In genomic region chr4:107570329-107571014, GRCm38 (mm10) we compare ENCODE assay signal across 12 mouse cellular contexts.
DNase-seq lines count a peak whose midpoint lies in the region; ATAC-seq and TF ChIP-seq lines count a peak whose summit lies in the region.
"Had no signal": no experiment of that assay in that cellular context is flagged by ENCODE, and none has a peak within 500 bp of the region (broad histone marks: within the 10 kb centered on the region; RNA-seq: fewer than 3 reads in every experiment).

No protein-coding gene starts in this region.

- no peak for TF ChIP-seq CTCF in kidney, adult 2 months (conservative IDR thresholded peaks at IDR 0.05; ENCODE audit: insufficient read depth, insufficient read length, low read depth, low read length)

- intact Hi-C loops in left cerebral cortex, postnatal 14 days (cut with DNase I), result no loop called here

- ATAC-seq in neural tube, embryonic 13.5 days (ENCODE audit: low read depth), result peak; percentile 29; the same call in 1 of the 2 replicates
- ATAC-seq: Patski had no signal

- no peaks in the 10 kb centered on the region for H3K9me3 ChIP-seq in embryonic facial prominence, embryonic 10.5 days
- no peaks in the 10 kb centered on the region for H3K9me3 ChIP-seq in limb, embryonic 10.5 days (replicated peaks)
- no peaks in the 10 kb centered on the region for H3K9me3 ChIP-seq in neural tube, embryonic 13.5 days
- H3K9me3 ChIP-seq: lung, embryonic 15.5 days had no signal

- no peak overlapping the region for H3K4me2 ChIP-seq in neural tube, embryonic 13.5 days
- H3K4me2 ChIP-seq: lung, embryonic 15.5 days had no signal

- H3K4me3 ChIP-seq in kidney, adult 2 months (ENCODE audit: insufficient read depth, low read depth, low read length), result no peak overlapping the region
- H3K4me3 ChIP-seq in embryonic facial prominence, embryonic 10.5 days, result no peak overlapping the region
- H3K4me3 ChIP-seq in limb, embryonic 10.5 days, result 0 out of 2 replicates have a peak overlapping the region, but pooled peaks have one; percentile 4
- no peak overlapping the region for H3K4me3 ChIP-seq in neural tube, embryonic 13.5 days
- H3K4me3 ChIP-seq: lung, embryonic 15.5 days had no signal

- H3K9ac ChIP-seq in neural tube, embryonic 13.5 days, result peak overlapping the region; percentile 38
- H3K9ac ChIP-seq: lung, embryonic 15.5 days had no signal

- H3K4me1 ChIP-seq in kidney, adult 2 months (ENCODE audit: control insufficient read depth, insufficient read depth, low read length), result no peaks in the 10 kb centered on the region
- peaks cover 67% of the 10 kb centered on the region for H3K4me1 ChIP-seq in embryonic facial prominence, embryonic 10.5 days
- H3K4me1 ChIP-seq in limb, embryonic 10.5 days, result peaks cover 74% of the 10 kb centered on the region
- H3K4me1 ChIP-seq in neural tube, embryonic 13.5 days (replicated peaks), result peaks cover 37% of the 10 kb centered on the region

- no peak overlapping the region for H3K27ac ChIP-seq in kidney, adult 2 months (ENCODE audit: insufficient read depth, low read depth, low read length)
- peak overlapping the region; percentile 66 for H3K27ac ChIP-seq in embryonic facial prominence, embryonic 10.5 days (replicated peaks)
- H3K27ac ChIP-seq in limb, embryonic 10.5 days, result peak overlapping the region; percentile 72
- peak overlapping the region; percentile 72 for H3K27ac ChIP-seq in neural tube, embryonic 13.5 days (replicated peaks)
- H3K27ac ChIP-seq: lung, embryonic 15.5 days had no signal

- H3K27me3 ChIP-seq in kidney, adult 2 months (replicated peaks; ENCODE audit: control insufficient read depth, insufficient read depth, low read length), result no peaks in the 10 kb centered on the region
- peaks cover 40% of the 10 kb centered on the region for H3K27me3 ChIP-seq in embryonic facial prominence, embryonic 10.5 days (replicated peaks; ENCODE audit: low read depth, poor library complexity, severe bottlenecking)
- H3K27me3 ChIP-seq in limb, embryonic 10.5 days (ENCODE audit: low read depth, poor library complexity, severe bottlenecking), result peaks cover 69% of the 10 kb centered on the region
- no peaks in the 10 kb centered on the region; the same call in 1 of the 2 replicates for H3K27me3 ChIP-seq in neural tube, embryonic 13.5 days
- H3K27me3 ChIP-seq: lung, embryonic 15.5 days; Patski had no signal

- peak; percentile 12 for DNase-seq in kidney, adult 2 months
- no peak for DNase-seq in kidney, adult 18-20 months
- peak; percentile 46 for DNase-seq in embryonic facial prominence, embryonic 10.5 days (ENCODE audit: low spot score)
- DNase-seq in limb, embryonic 10.5 days (ENCODE audit: low spot score), result peak; percentile 62
- DNase-seq in left cerebral cortex, adult 18-20 months (ENCODE audit: low spot score in 2 of 2), result no peak
- no peak for DNase-seq in left cerebral cortex, postnatal 14 days (ENCODE audit: low spot score in 2 of 2)
- no peak for DNase-seq in ovary, postnatal 10 days (ENCODE audit: low spot score)
- DNase-seq: adrenal gland, postnatal 36 days; cerebellum, adult 9-11 months had no signal

- WGBS in kidney, adult 2 months, result 46% methylated on average over 19 of the region's 19 CpGs
- WGBS in embryonic facial prominence, embryonic 10.5 days, result 58% methylated on average over 19 of the region's 19 CpGs
- 38% methylated on average over 19 of the region's 19 CpGs for WGBS in limb, embryonic 10.5 days
- WGBS in neural tube, embryonic 13.5 days, result 49% methylated on average over 19 of the region's 19 CpGs

- H3K36me3 ChIP-seq in kidney, adult 2 months (ENCODE audit: control insufficient read depth, insufficient read depth, low read length), result no peaks in the 10 kb centered on the region
- no peaks in the 10 kb centered on the region for H3K36me3 ChIP-seq in embryonic facial prominence, embryonic 10.5 days (replicated peaks)
- H3K36me3 ChIP-seq in limb, embryonic 10.5 days, result no peaks in the 10 kb centered on the region
- no peaks in the 10 kb centered on the region for H3K36me3 ChIP-seq in neural tube, embryonic 13.5 days
- H3K36me3 ChIP-seq: lung, embryonic 15.5 days had no signal

- no peak for TF ChIP-seq POLR2A in kidney, adult 2 months (IDR thresholded peaks at IDR 0.05; ENCODE audit: low read depth, low read length)

Comparison
In these comparisons a context has a peak if more than half of its experiments do, and no peak if none do; other contexts are left out.
1. DNase-seq: peak in kidney, adult 2 months (single experiment), embryonic facial prominence, embryonic 10.5 days (single experiment) and limb, embryonic 10.5 days (single experiment); none in kidney, adult 18-20 months (single experiment), left cerebral cortex, adult 18-20 months (0 of 2), left cerebral cortex, postnatal 14 days (0 of 2) and ovary, postnatal 10 days (single experiment).